Mouse (Mus musculus) heart, embryonic 15.5 days (tissue): ENCODE data around the gene Oasl1. TPM values are rescaled to one million over a fixed set of nuclear protein-coding genes. Genes with fewer than 3 reads are reported as not detected.
"Not testable (repeated sequence)": the region's sequence is repeated elsewhere in the genome, so short reads cannot be mapped to it uniquely, and the experiment has no call there.

ENCODE experiments used
- ATAC-seq: fragments of 200-750 bp; cut with Nextera tagmentation; replicated peaks from 2 replicates; pipeline ENCODE4 v1.8.0; 2017; ENCODE audit warnings: low read depth, moderate TSS enrichment; ENCODE audit not compliant: insufficient number of reproducible peaks, insufficient read depth, low FRiP score
- H3K27ac ChIP-seq: fragments of 300-500 bp; sonication (generic); 2 replicates; pipeline ENCODE4 v1.5.1; 2015; ENCODE audit warnings: mild to moderate bottlenecking, inconsistent platforms
- H3K27me3 ChIP-seq: fragments of 300-500 bp; sonication (generic); 2 replicates; pipeline ENCODE4 v1.6.1; 2015; ENCODE audit warnings: inconsistent platforms
- H3K36me3 ChIP-seq: fragments of 300-500 bp; sonication (generic); 2 replicates; pipeline ENCODE4 v1.6.1; 2015; ENCODE audit warnings: mild to moderate bottlenecking, inconsistent platforms
- H3K4me1 ChIP-seq: fragments of 300-500 bp; sonication (generic); replicated peaks from 2 replicates; pipeline ENCODE4 v1.6.1; 2015; ENCODE audit warnings: inconsistent platforms
- H3K4me2 ChIP-seq: fragments of 300-500 bp; sonication (generic); 2 replicates; pipeline ENCODE4 v1.6.1; 2015; ENCODE audit warnings: inconsistent platforms, mild to moderate bottlenecking, moderate library complexity
- H3K4me3 ChIP-seq: fragments of 300-500 bp; sonication (generic); 2 replicates; pipeline ENCODE4 v1.5.1; 2015; ENCODE audit warnings: mild to moderate bottlenecking, inconsistent platforms
- H3K9ac ChIP-seq: fragments of 300-500 bp; sonication (generic); 2 replicates; pipeline ENCODE4 v1.6.1; 2015; ENCODE audit warnings: mild to moderate bottlenecking, inconsistent platforms
- H3K9me3 ChIP-seq: fragments of 300-500 bp; sonication (generic); replicated peaks from 2 replicates; pipeline ENCODE4 v1.6.1; 2016; ENCODE audit warnings: inconsistent platforms
- WGBS: fragments of 180-500 bp; shearing (Covaris S2); methylation state at CpG from one replicate; pipeline ENCODE4 v1.1.7; 2015; ENCODE audit warnings: mixed read lengths; 5-methylcytosine and 5-hydroxymethylcytosine counted together
- polyA plus RNA-seq: library from polyadenylated mRNA; unstranded; fragments of >200 nt; fragmentation: Nextera tagmentation; extraction: Ambion mirVana; gene quantifications from 2 replicates; pipeline ENCODE4 v1.2.1, GENCODE M21; 2015

Oasl1 gene
- polyA plus RNA-seq, 1 experiment from 2014 or later: 0.63 TPM

DNA sequence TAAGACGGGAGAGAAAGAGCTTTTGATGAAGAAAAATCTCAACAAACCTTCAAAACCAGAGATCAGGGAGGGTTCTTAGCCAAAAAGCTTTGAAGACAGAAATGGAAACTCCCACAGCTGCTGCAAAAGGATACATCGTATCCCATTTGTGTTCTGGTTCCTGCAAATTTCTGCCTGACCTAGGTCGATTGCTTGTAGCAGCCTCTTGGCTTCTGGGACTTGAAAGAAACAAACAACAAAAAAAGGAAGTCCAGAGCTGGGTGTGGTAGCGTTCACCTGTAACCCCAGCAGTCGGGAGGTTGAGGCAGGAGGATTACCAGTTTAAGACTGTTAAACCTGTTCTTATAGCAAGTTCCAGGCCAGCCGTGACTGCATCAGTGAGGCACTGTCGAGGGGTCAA, 24.2 kb upstream of the Oasl1 start:
- peaks cover 5% of the 10 kb centered on the region for H3K4me1 ChIP-seq
- H3K27ac ChIP-seq: no peak overlapping the region
- H3K9me3 ChIP-seq: no peaks in the 10 kb centered on the region
- H3K27me3 ChIP-seq: no peaks in the 10 kb centered on the region
- no peak for ATAC-seq
- H3K9ac ChIP-seq: no peak overlapping the region
- no peak overlapping the region for H3K4me2 ChIP-seq
- no peaks in the 10 kb centered on the region for H3K36me3 ChIP-seq
- H3K4me3 ChIP-seq: no peak overlapping the region
- 62% methylated on average over 7 of the region's 7 CpGs for WGBS

DNA sequence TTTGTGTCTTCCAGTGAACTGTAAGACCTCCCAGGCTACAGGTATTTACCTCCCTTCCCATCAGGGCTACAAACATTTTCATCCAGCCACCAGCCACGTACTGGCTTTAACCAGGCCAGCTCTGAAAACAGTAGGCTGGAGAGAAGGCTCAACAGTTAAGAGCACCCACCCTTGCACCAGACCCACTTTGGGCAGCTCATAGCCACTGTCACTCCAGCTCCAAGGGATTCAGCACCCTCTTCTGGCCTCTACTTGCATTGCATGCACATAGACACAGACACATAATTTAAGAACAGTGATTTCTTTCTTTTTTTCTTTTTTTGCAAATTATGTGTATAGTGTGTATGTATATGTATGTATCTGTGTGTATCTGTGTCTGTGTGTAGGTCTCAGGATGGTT, 20.6 kb upstream of the Oasl1 start:
- ATAC-seq: no peak

DNA sequence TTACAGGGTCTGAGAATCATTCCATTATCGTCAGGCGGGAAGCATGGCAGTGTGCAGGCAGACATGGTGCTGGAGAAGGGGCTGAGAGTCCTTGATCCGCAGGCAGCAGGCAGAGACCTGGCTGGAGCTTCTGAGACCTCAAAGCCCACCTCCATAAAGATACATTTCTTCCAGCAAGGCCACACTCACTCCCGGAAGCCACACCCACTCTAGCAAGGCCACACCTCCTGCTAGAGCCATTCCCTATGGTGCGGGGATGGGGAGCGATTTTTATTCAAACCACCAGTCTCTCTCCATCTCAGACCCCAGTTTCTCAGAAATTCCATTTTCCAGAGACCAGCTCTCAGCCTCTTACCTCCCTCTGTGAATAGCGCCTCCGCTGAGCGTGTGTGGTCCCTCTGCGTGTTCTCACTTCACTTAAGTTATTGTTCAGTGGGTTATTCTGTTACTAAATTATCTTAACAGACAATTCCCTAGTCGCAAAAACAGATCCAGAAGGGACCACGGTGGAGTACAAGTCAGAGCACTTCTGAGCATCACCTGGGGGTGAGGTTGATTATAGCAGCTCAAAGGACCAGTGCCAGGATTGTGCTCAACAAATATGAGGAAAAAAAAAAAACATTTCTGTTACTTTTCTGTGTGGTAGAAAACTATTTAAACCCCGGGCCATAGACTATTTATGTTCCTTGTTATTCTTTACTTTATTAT, 14.3 kb upstream of the Oasl1 start:
- WGBS: 52% methylated on average over 13 of the region's 13 CpGs
- H3K36me3 ChIP-seq: no peaks in the 10 kb centered on the region
- no peak overlapping the region for H3K27ac ChIP-seq
- ATAC-seq: no peak
- no peaks in the 10 kb centered on the region for H3K27me3 ChIP-seq
- H3K9ac ChIP-seq: no peak overlapping the region
- no peaks in the 10 kb centered on the region for H3K4me1 ChIP-seq
- no peak overlapping the region for H3K4me2 ChIP-seq
- H3K9me3 ChIP-seq: no peaks in the 10 kb centered on the region
- no peak overlapping the region for H3K4me3 ChIP-seq

More for the DNA sequence above, 20.6 kb upstream of the Oasl1 start:
- Histone ChIP-seq H3K4me2 (no peak overlapping the region), H3K4me3 (no peak overlapping the region), H3K36me3 (no peaks in the 10 kb centered on the region), H3K27ac (no peak overlapping the region), H3K27me3 (no peaks in the 10 kb centered on the region), H3K4me1 (no peaks in the 10 kb centered on the region), H3K9ac (no peak overlapping the region), H3K9me3 (no peaks in the 10 kb centered on the region)
- WGBS: 28% methylated on average over 1 of the region's 1 CpGs

DNA sequence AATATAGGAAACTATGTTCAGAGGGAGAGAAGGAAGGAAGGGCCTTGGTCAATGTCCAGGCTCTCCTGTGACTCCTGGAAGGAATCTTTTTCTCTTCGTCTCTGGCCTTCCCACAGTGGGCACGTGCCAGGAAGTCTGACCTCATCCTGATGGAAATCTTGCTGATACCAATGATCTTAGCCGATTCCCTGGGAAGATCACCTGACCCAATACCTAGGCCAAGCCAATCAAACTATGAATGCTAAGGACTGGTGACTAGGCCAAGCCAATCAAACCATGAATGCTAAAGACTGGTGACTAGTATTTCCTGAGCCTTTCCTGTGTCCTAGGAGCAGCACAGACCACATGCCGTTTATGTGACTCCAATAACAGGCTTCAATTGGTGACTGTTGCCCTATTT, 9.4 kb upstream of the Oasl1 start:
- no peak for ATAC-seq
- no peak overlapping the region for H3K4me2 ChIP-seq
- H3K27me3 ChIP-seq: no peaks in the 10 kb centered on the region
- H3K9me3 ChIP-seq: no peaks in the 10 kb centered on the region
- 51% methylated on average over 4 of the region's 4 CpGs for WGBS
- no peak overlapping the region for H3K27ac ChIP-seq
- H3K36me3 ChIP-seq: no peaks in the 10 kb centered on the region
- no peak overlapping the region for H3K9ac ChIP-seq
- no peak overlapping the region for H3K4me3 ChIP-seq
- no peaks in the 10 kb centered on the region for H3K4me1 ChIP-seq

DNA sequence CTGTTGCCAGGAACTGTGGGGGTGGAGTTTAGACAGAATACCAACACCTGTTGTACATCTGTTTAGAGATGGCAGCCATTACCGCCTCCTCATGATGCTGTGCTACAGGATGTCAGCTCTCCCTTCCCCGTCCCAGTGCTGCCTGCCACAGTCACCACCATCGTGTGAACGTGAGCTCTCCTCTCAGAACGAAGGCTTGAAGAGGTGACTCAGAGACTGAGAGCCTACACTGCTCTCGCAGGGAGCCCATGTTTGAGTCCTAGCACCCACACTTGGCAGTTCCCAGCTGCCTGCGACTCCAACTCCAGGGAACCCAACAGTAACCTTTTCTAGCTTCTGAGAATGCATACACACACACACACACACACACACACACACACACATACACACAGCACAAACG, 8.2 kb upstream of the Oasl1 start:
- 0 out of 2 replicates have a peak, but pooled peaks have one; percentile 39 for ATAC-seq
- H3K9me3 ChIP-seq: no peaks in the 10 kb centered on the region
- H3K4me3 ChIP-seq: no peak overlapping the region
- H3K9ac ChIP-seq: no peak overlapping the region
- H3K4me2 ChIP-seq: no peak overlapping the region
- no peak overlapping the region for H3K27ac ChIP-seq
- H3K36me3 ChIP-seq: no peaks in the 10 kb centered on the region
- no peaks in the 10 kb centered on the region for H3K27me3 ChIP-seq
- H3K4me1 ChIP-seq: no peaks in the 10 kb centered on the region
- 54% methylated on average over 8 of the region's 8 CpGs for WGBS

DNA sequence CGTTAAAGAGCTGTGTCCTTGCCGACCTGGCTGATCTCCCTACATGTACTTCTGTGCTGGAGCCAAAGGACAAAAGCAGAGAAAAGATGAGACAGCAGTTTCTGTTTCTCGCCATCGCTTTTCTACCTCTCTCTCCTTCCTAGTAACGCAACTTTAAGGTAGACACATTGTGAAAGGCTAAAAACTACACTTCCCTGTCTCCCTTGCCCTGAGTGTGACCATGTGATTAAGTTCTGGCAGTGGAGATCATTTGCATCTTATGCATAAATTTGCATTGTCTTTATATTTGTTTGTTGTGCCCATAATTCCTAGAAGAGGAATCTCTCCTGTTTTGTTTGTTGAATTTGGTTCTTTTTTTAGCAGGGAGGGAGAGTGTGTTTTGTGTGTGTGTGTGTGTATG, 7.2 kb upstream of the Oasl1 start:
- no peak overlapping the region for H3K27ac ChIP-seq
- no peaks in the 10 kb centered on the region for H3K9me3 ChIP-seq
- no peaks in the 10 kb centered on the region for H3K4me1 ChIP-seq
- WGBS: 78% methylated on average over 5 of the region's 5 CpGs
- ATAC-seq: no peak
- no peaks in the 10 kb centered on the region for H3K36me3 ChIP-seq
- H3K4me2 ChIP-seq: no peak overlapping the region
- H3K27me3 ChIP-seq: no peaks in the 10 kb centered on the region
- no peak overlapping the region for H3K9ac ChIP-seq
- H3K4me3 ChIP-seq: no peak overlapping the region

DNA sequence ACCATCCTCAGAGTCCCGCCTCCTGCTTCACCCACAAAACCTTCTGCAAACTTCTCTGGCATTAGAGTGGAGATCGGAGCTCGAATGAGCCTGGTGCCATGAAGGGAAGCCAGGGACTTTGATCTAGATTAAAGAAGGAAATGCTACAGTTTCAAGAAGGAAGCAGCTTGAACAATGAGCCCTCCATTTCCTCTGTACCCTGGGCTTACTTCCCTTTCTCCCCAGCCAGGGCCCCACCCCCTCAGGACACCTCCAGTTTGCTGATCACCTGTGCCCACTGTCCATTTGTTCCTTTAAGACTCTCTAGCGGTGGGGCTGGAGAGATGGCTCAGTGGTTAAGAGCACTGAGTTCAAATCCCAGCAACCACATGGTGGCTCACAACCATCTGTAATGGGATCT, 6.3 kb upstream of the Oasl1 start:
- no peak for ATAC-seq
- Histone ChIP-seq H3K9ac (no peak overlapping the region), H3K27me3 (no peaks in the 10 kb centered on the region), H3K4me2 (no peak overlapping the region), H3K9me3 (no peaks in the 10 kb centered on the region), H3K4me1 (no peaks in the 10 kb centered on the region), H3K36me3 (no peaks in the 10 kb centered on the region), H3K4me3 (no peak overlapping the region), H3K27ac (no peak overlapping the region)
- 78% methylated on average over 4 of the region's 4 CpGs for WGBS

DNA sequence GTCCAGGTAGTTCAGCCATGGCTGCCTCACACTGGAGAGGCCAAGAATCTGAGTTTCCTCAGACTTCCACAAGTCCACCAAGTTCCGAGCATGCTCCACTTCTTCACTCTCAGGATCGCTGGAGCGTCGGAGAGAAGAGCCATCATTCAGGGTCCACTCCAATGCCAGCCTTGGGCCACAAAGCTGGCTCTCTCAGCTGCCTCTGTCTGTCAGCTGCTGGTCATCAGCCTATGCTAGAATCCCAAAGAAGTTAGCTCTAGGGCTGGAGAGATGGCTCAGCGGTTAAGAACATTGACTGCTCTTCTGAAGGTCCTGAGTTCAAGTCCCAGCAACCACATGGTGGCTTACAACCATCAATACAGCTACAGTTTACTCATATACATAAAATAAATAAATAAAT, 5.7 kb upstream of the Oasl1 start:
- H3K4me3 ChIP-seq, H3K27ac ChIP-seq, H3K4me1 ChIP-seq, H3K27me3 ChIP-seq, H3K36me3 ChIP-seq, H3K9me3 ChIP-seq, H3K9ac ChIP-seq, ATAC-seq, H3K4me2 ChIP-seq: not testable (repeated sequence)
- 87% methylated on average over 5 of the region's 5 CpGs for WGBS

DNA sequence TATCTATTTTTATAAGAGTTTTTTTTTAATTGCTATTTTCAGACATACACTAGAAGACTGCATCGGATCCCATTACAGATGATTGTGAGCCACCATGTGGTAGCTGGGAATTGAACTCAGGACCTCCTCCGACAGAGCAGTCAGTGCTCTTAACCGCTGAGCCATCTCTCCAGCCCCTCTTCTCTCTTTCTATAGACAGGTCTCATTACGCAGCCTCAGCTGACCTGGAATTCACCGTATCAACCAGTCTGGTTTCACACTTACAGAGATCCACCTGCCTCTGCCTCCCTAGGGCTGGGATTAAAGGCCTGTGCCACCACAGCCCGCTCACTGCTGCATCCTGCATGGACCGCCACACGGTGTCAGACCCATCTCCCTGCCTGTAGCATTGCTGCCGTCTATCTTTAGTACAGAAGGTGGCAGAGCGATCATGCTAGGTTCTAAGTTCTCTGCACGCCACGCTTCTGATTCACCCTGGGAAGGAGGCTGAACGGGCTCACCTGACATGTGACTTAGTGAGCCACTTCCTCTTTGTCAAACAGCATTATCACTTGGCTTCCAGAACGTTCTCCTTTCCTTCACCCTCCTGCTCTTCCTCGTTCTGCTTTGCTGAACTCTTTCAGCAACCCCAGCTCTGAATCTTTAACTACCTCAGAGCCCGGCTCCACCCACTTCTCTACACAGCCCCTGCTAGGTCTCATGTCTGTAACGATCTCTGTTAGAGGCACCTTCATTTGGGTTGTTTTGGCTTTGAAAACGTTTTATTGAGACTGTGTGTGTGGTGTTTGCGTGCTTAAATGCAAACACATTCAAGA, 1.3 kb upstream of the Oasl1 start:
- Histone ChIP-seq H3K4me1 (no peaks in the 10 kb centered on the region), H3K27ac (no peak overlapping the region), H3K4me3 (no peak overlapping the region), H3K4me2 (no peak overlapping the region), H3K27me3 (no peaks in the 10 kb centered on the region), H3K36me3 (no peaks in the 10 kb centered on the region), H3K9me3 (no peaks in the 10 kb centered on the region), H3K9ac (no peak overlapping the region)
- 62% methylated on average over 19 of the region's 19 CpGs for WGBS
- no peak for ATAC-seq

DNA sequence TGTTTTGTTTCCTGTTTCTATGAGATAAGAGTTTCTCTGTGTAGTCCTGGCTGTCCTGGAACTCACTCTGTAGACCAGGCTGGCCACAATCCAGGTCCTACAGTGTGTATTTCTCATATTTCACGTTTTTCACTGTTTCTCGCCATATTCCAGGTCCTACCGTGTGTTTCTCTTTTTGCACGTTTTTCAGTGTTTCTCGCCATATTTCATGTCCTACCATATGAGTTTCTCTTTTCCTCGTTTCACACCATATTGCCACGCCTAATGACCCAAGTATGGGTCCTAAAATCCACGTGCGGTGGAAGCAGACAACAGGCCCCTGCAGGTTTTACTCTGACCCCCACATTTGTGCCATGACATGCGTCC, 691 bp upstream of the Oasl1 start:
- Histone ChIP-seq H3K27me3 (no peaks in the 10 kb centered on the region), H3K36me3 (no peaks in the 10 kb centered on the region), H3K27ac (no peak overlapping the region), H3K4me1 (no peaks in the 10 kb centered on the region), H3K4me2 (no peak overlapping the region), H3K9me3 (no peaks in the 10 kb centered on the region), H3K4me3 (no peak overlapping the region), H3K9ac (no peak overlapping the region)
- WGBS: 61% methylated on average over 10 of the region's 10 CpGs
- ATAC-seq: 0 out of 2 replicates have a peak, but pooled peaks have one; percentile 55

DNA sequence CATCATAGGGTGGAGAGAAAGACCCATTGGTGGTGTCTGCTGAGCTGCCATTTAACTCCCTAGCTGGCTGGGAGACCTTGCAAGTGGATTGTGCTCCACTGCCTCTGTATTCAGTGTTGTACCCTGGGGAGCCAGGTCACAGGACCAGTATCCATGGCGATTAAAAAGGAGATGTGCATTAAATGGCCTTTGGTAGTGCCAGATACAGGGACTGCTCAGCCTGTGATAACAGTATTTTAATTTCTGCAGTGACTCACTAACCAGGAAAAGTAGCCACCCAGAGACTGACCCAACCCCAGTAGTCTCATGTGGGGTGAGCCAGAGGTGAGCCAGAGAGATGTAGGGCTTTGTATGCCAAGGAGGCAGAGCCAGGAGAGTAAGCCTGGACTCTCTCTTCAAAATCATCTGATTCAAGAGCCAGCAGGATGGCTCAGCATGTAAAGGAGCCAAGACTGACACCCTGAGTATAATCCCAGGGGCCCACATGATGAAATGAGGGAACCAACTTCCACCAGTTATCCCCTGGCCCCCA, 3.2 kb downstream of the Oasl1 start:
- Histone ChIP-seq H3K27ac (no peak overlapping the region), H3K9me3 (no peaks in the 10 kb centered on the region), H3K4me2 (no peak overlapping the region), H3K27me3 (no peaks in the 10 kb centered on the region), H3K9ac (no peak overlapping the region), H3K4me3 (no peak overlapping the region), H3K36me3 (no peaks in the 10 kb centered on the region), H3K4me1 (no peaks in the 10 kb centered on the region)
- ATAC-seq: no peak
- WGBS: 83% methylated on average over 1 of the region's 1 CpGs

DNA sequence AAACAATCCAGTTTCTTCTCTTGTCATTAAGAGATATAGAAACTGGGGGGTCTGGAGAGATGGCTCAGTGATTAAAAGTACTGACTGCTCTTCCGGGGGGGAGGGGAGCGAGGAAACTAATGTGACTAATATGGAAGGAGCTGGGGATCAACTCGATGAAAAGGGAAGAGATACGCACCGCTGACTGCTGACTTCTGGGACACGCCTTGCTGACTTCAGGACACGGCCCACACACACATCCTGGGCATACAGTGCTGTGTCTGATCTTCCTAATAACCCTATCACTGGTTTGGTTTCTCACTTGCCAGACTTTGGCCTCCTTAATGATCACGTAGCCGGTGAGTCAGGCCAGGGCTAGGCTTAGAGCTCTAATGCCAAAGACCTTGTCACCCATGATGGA, 3.7 kb downstream of the Oasl1 start:
- H3K4me2 ChIP-seq: no peak overlapping the region
- H3K4me1 ChIP-seq: no peaks in the 10 kb centered on the region
- H3K4me3 ChIP-seq: no peak overlapping the region
- H3K36me3 ChIP-seq: no peaks in the 10 kb centered on the region
- no peaks in the 10 kb centered on the region for H3K27me3 ChIP-seq
- 77% methylated on average over 9 of the region's 9 CpGs for WGBS
- no peaks in the 10 kb centered on the region for H3K9me3 ChIP-seq
- H3K27ac ChIP-seq: no peak overlapping the region
- H3K9ac ChIP-seq: no peak overlapping the region
- no peak for ATAC-seq
